Mouse (Mus musculus) G1E (cell line): Measurements from ENCODE around the gene Dnah2. TPM values are rescaled to one million over a fixed set of nuclear protein-coding genes. Genes with fewer than 3 reads are reported as not detected.
A peak's percentile ranks its signal among the peaks of the same experiment; 100 is the strongest.

ENCODE experiments used
- ATAC-seq: 2 replicates; pipeline ENCODE4 v1.8.0; 2016; ENCODE audit warnings: mild to moderate bottlenecking; ENCODE audit not compliant: insufficient number of reproducible peaks, poor library complexity, low FRiP score, severe bottlenecking; ENCODE audit errors: extremely low read depth
- DNase-seq: peaks from one replicate; pipeline ENCODE4 v3.0.0; 2012; ENCODE audit warnings: low spot score
- H3K27me3 ChIP-seq: 2 replicates; pipeline ENCODE4 v1.6.1; 2012; ENCODE audit warnings: mild to moderate bottlenecking, low read length, inconsistent platforms; ENCODE audit not compliant: insufficient read depth
- H3K36me3 ChIP-seq: replicated peaks from 2 replicates; pipeline ENCODE3; 2012; ENCODE audit warnings: mild to moderate bottlenecking, inconsistent platforms
- H3K4me1 ChIP-seq: 2 replicates; pipeline ENCODE4 v1.6.1; 2012; ENCODE audit warnings: low read depth, low read length, inconsistent platforms, mixed read lengths; ENCODE audit not compliant: insufficient read depth
- H3K4me3 ChIP-seq: 2 replicates; pipeline ENCODE4 v1.5.1; 2012; ENCODE audit warnings: low read depth, mild to moderate bottlenecking, inconsistent platforms, low read length, moderate library complexity, mixed read lengths
- H3K9me3 ChIP-seq: replicated peaks from 2 replicates; pipeline ENCODE4 v1.6.1; 2012; ENCODE audit warnings: inconsistent platforms
- CTCF ChIP-seq: IDR thresholded peaks from 2 replicates; pipeline ENCODE4 v1.5.1; 2012; ENCODE audit warnings: low read depth, low read length, inconsistent platforms, mixed read lengths
- GATA1 ChIP-seq: IDR thresholded peaks from 2 replicates; pipeline ENCODE4 v1.6.1; 2012; ENCODE audit warnings: borderline replicate concordance, low read length, inconsistent platforms, mixed read lengths
- GATA2 ChIP-seq: IDR thresholded peaks from 2 replicates; pipeline ENCODE4 v1.6.1; 2012; ENCODE audit warnings: low read depth, low read length, inconsistent platforms, borderline replicate concordance
- POLR2AphosphoS5 ChIP-seq: IDR thresholded peaks from 2 replicates; pipeline ENCODE4 v1.6.1; 2012; ENCODE audit warnings: low read depth, low read length, inconsistent platforms; ENCODE audit not compliant: insufficient replicate concordance
- TAL1 ChIP-seq: conservative IDR thresholded peaks from 2 replicates; pipeline ENCODE4 v1.6.1; 2012; ENCODE audit warnings: low read depth, low read length, inconsistent platforms, mixed read lengths
- polyA plus RNA-seq: library from polyadenylated mRNA; stranded (reverse); fragments of >175 nt; gene quantifications from 2 replicates; pipeline ENCODE4 v1.2.3, GENCODE M21; 2012
- total RNA-seq, 2 experiments: library from RNA; stranded (forward) in 1 of 2; stranded (reverse) in 1 of 2; fragments of 200-1000 nt in 1 of 2; fragments of >200 nt in 1 of 2; fragmentation: Nextera tagmentation in 1 of 2; gene quantifications; 2 replicates each; pipeline ENCODE4 v1.2.3; 2014 to 2017

The Dnah2 gene
- total and polyA plus RNA-seq, 3 experiments = 0.13 to 2.6 (median 1.1) TPM

DNA sequence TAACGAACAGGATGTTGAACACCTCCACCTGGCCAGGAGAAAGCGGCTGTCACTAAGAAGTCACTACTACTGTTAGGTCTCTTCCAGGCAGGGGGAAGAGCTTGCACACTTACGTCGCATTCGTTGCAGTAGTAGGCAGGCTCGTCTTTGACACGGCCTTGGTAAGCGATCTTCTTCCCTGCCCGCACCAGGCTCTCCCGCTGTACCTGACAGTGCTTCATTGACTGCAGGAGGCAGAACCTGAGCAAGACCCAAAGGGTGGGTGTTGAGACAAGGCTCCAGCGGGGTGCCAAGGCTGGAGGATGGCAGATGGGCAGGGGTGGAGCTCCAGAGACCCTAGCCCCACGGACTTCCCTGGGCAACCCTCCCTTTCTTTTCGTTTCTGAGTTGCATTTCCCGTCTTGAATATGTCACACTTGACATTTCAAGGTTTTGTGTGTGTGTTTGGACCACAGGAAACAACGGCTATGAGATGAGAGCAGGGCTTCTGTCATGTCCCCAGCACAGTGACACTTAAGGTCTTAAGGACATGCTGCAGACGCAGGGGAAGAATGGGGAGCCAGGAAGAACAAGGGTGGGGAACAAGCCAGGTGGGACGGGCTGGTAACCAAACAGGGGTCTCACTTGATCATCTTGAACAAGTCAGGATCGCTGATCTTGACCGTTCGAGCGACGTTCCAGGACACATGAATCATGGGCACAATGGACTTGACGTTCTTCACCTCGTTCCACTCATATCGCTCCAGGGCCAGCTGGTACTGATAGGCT lies 148.6 kb downstream of the Dnah2 start:
- Histone ChIP-seq H3K36me3 (peaks cover 86% of the 10 kb centered on the region), H3K4me3 (peak overlapping the region; percentile 1; the same call in 1 of the 2 replicates), H3K4me1 (peaks cover 58% of the 10 kb centered on the region), H3K27me3 (no peaks in the 10 kb centered on the region), H3K9me3 (peaks cover 8% of the 10 kb centered on the region)
- DNase-seq (no peak), ATAC-seq (no peak)
- TF ChIP-seq CTCF (no peak), GATA1 (no peak), POLR2AphosphoS5 (no peak), GATA2 (no peak), TAL1 (no peak)

DNA sequence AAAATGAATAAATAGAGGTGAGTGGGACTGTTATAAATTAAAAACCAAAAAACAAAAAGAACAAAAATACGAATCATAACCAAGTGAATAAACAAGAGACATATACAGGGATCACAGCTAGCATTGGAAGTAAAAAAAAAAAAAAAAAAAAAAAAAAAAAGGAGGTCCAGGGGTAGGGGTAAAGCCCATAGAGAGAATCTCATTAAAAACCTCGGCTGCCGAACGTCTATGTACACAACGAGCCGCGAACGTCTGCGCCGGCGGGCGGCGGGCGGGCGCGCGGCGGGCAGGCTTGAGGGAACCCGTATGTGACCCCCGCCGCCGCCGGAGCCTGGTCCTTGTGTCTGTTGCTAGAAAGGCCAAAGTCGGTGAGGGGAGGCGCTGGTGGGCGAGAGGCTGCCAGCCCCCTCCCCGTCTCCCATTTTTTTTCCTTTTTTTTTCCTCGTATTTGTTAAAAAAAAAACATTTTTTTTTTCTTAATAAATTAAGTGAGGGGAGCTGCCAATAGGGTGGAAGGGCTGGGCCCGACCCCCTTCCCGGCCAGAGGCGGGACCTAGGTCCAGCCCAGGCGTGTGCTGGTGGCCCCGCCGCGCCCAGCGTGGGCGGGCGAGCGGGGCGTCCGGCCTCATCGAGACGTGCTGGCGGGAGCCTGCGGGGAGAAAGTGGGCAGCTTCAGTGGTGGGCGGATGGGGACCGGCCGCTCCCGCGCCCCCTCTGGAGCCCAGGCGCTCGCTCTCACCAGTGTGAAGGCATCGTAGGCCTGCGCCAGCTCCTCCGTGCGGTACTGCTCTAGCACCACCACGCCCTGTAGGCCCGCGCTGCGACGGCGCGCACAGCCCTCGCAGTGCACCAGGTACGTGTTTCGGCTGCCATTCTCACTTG lies 149.5 kb downstream of the Dnah2 start:
- Histone ChIP-seq H3K4me3 (peak overlapping the region; percentile 1; the same call in 1 of the 2 replicates), H3K4me1 (peaks cover 57% of the 10 kb centered on the region), H3K36me3 (peaks cover 77% of the 10 kb centered on the region), H3K27me3 (no peaks in the 10 kb centered on the region), H3K9me3 (peaks cover 8% of the 10 kb centered on the region)
- ATAC-seq (no peak), DNase-seq (no peak)
- TF ChIP-seq TAL1 = no peak
- TF ChIP-seq GATA1 = no peak
- no peak for TF ChIP-seq POLR2AphosphoS5
- TF ChIP-seq CTCF = no peak
- no peak for TF ChIP-seq GATA2

GRCm38 (mm10) chr11:69398486-69399200 lies 150.3 kb downstream of the Dnah2 start:
- TF ChIP-seq POLR2AphosphoS5 (no peak), CTCF (no peak), GATA2 (no peak), GATA1 (no peak), TAL1 (no peak)
- DNase-seq = no peak

GRCm38 (mm10) chr11:69398059-69398458 lies 150.9 kb downstream of the Dnah2 start, which contains the start of gene Tmem88:
TSS of gene Tmem88 (minus strand) at chr11:69398234.
- ATAC-seq (no peak), DNase-seq (no peak)
- peaks cover 8% of the 10 kb centered on the region for H3K9me3 ChIP-seq
- H3K36me3 ChIP-seq = peaks cover 64% of the 10 kb centered on the region
- H3K4me3 ChIP-seq = peak within 1 kb of the TSS; percentile 68
- TF ChIP-seq GATA2 (no peak), TAL1 (no peak), GATA1 (no peak)
- H3K27me3 ChIP-seq = no peaks in the 10 kb centered on the region
- H3K4me1 ChIP-seq = peaks cover 53% of the 10 kb centered on the region

More at GRCm38 (mm10) chr11:69398486-69399200, 150.3 kb downstream of the Dnah2 start:
- Histone ChIP-seq H3K4me1 (peaks cover 56% of the 10 kb centered on the region), H3K9me3 (peaks cover 8% of the 10 kb centered on the region), H3K4me3 (peak overlapping the region; percentile 68; the same call in 1 of the 2 replicates), H3K36me3 (peaks cover 69% of the 10 kb centered on the region), H3K27me3 (no peaks in the 10 kb centered on the region)
- ATAC-seq = no peak

DNA sequence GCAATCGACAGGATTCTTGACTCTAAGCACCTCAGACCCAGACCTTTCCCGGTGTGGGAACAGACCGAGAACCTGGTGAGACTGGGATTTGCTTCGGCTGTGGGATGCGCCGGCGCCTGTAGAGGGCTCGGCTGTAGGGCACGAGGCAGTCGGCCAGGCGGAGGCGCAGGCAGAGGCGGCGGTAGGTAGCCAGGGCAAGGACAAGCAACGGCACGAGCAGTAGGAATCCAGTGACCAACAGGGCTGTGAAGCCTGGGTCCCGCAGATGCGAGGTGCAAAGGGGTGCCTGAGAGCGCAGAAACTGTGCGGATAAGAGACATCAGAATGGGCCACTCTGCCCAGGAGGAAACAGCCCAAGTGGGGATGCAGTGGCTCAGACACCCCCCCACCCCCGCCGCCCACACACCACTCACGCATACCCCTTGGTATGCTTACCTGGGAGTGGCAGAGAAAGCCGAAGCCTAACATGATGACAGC lies 151.3 kb downstream of the Dnah2 start:
- peaks cover 8% of the 10 kb centered on the region for H3K9me3 ChIP-seq
- no peaks in the 10 kb centered on the region for H3K27me3 ChIP-seq
- DNase-seq = no peak
- TF ChIP-seq TAL1 (no peak), CTCF (no peak), GATA2 (no peak), GATA1 (no peak), POLR2AphosphoS5 (no peak)
- H3K36me3 ChIP-seq = peaks cover 59% of the 10 kb centered on the region
- H3K4me1 ChIP-seq = peaks cover 53% of the 10 kb centered on the region
- H3K4me3 ChIP-seq = peak overlapping the region; percentile 68
- ATAC-seq = no peak
